In genomic region chr3:108209001-108209400, GRCm38 (mm10) we compare ENCODE assay signal across 8 mouse cellular contexts. TPM values are rescaled to one million over a fixed set of nuclear protein-coding genes. Genes with fewer than 3 reads are reported as not detected.
A peak's percentile ranks its signal among the peaks of the same experiment; 100 is the strongest.
DNase-seq lines count a peak whose midpoint lies in the region; ATAC-seq lines count a peak whose summit lies in the region.

No protein-coding gene starts in this region.

- peaks cover 13% of the 10 kb centered on the region for H3K4me1 ChIP-seq in heart, embryonic 12.5 days (replicated peaks)
- H3K4me1 ChIP-seq in hindbrain, embryonic 13.5 days (replicated peaks), result peaks cover 45% of the 10 kb centered on the region
- peaks cover 27% of the 10 kb centered on the region for H3K4me1 ChIP-seq in midbrain, embryonic 13.5 days (replicated peaks)

- peaks cover 14% of the 10 kb centered on the region; the same call in 1 of the 2 replicates for H3K27me3 ChIP-seq in heart, embryonic 12.5 days (replicated peaks)
- H3K27me3 ChIP-seq in hindbrain, embryonic 13.5 days, result 0 out of 2 replicates have a peak, but pooled peaks cover 3% of the 10 kb centered on the region
- no peaks in the 10 kb centered on the region for H3K27me3 ChIP-seq in midbrain, embryonic 13.5 days

- no peak for ATAC-seq in heart, embryonic 12.5 days (ENCODE audit: insufficient number of reproducible peaks, low FRiP score)
- ATAC-seq in hindbrain, embryonic 13.5 days (ENCODE audit: low FRiP score), result no peak
- no peak for ATAC-seq in midbrain, embryonic 13.5 days

- DNase-seq in heart, postnatal 14 days, result no peak
- peak; percentile 9 to 33 for DNase-seq in cerebellum, postnatal 25 days
- no peak for DNase-seq in MN1 (ENCODE audit: low spot score)
- DNase-seq in urinary bladder, postnatal 14 days (ENCODE audit: low spot score), result no peak
- no peak for DNase-seq in kidney, adult 11 months

- 79% methylated on average over 3 of the region's 3 CpGs for WGBS in heart, embryonic 12.5 days
- WGBS in hindbrain, embryonic 13.5 days, result 60% methylated on average over 2 of the region's 3 CpGs
- WGBS in midbrain, embryonic 13.5 days, result 48% methylated on average over 3 of the region's 3 CpGs

- no peak overlapping the region for H3K27ac ChIP-seq in heart, embryonic 12.5 days (ENCODE audit: poor library complexity, severe bottlenecking)
- H3K27ac ChIP-seq in hindbrain, embryonic 13.5 days, result peak overlapping the region; percentile 98
- H3K27ac ChIP-seq in midbrain, embryonic 13.5 days, result no peak overlapping the region

- peaks cover 32% of the 10 kb centered on the region for H3K36me3 ChIP-seq in heart, embryonic 12.5 days
- peaks cover 42% of the 10 kb centered on the region for H3K36me3 ChIP-seq in hindbrain, embryonic 13.5 days
- H3K36me3 ChIP-seq in midbrain, embryonic 13.5 days, result peaks cover 39% of the 10 kb centered on the region

- peak overlapping the region; percentile 91 for H3K4me2 ChIP-seq in heart, embryonic 12.5 days
- H3K4me2 ChIP-seq in hindbrain, embryonic 13.5 days, result peak overlapping the region; percentile 94
- H3K4me2 ChIP-seq in midbrain, embryonic 13.5 days (replicated peaks), result peak overlapping the region; percentile 70

- H3K9ac ChIP-seq in heart, embryonic 12.5 days, result peak overlapping the region; percentile 90
- peak overlapping the region; percentile 93 for H3K9ac ChIP-seq in hindbrain, embryonic 13.5 days
- peak overlapping the region; percentile 89 for H3K9ac ChIP-seq in midbrain, embryonic 13.5 days (replicated peaks)

- no peaks in the 10 kb centered on the region for H3K9me3 ChIP-seq in heart, embryonic 12.5 days (replicated peaks)
- H3K9me3 ChIP-seq in hindbrain, embryonic 13.5 days, result no peaks in the 10 kb centered on the region
- no peaks in the 10 kb centered on the region for H3K9me3 ChIP-seq in midbrain, embryonic 13.5 days

- peak overlapping the region; percentile 72; the same call in 1 of the 2 replicates for H3K4me3 ChIP-seq in heart, embryonic 12.5 days
- peak overlapping the region; percentile 64 for H3K4me3 ChIP-seq in hindbrain, embryonic 13.5 days
- peak overlapping the region; percentile 57 for H3K4me3 ChIP-seq in midbrain, embryonic 13.5 days (replicated peaks)

- intact Hi-C loops in heart, postnatal 14 days (cut with DNase I), result no loop called here

RNA-seq across cellular contexts. Expression of gene Atxn7l2, which starts 1.7 kb away (rescaled TPM):
- 8.9 and 9.1 TPM in 2 replicates for polyA plus RNA-seq in heart, embryonic 12.5 days (2016; fragmentation: Nextera tagmentation; extraction: Ambion mirVana)
- total RNA-seq in heart, postnatal 14 days (2021), result 1 to 10 TPM; 2.9 to 3.0 TPM
- 26.2 and 27.1 TPM in 2 replicates for polyA plus RNA-seq in hindbrain, embryonic 13.5 days (2015; fragmentation: Nextera tagmentation; extraction: Ambion mirVana)
- 27.8 and 28.8 TPM in 2 replicates for polyA plus RNA-seq in midbrain, embryonic 13.5 days (2015; fragmentation: Nextera tagmentation; extraction: Ambion mirVana)

RNA-seq across cellular contexts. Expression of gene Cyb561d1, which starts 8.0 kb away (rescaled TPM):
- polyA plus RNA-seq in heart, embryonic 12.5 days (2016; fragmentation: Nextera tagmentation; extraction: Ambion mirVana), result 3.4 and 3.7 TPM in 2 replicates
- total RNA-seq in heart, postnatal 14 days (2021), result 1 to 10 TPM; 5.0 to 5.1 TPM
- polyA plus RNA-seq in hindbrain, embryonic 13.5 days (2015; fragmentation: Nextera tagmentation; extraction: Ambion mirVana), result 3.5 and 4.3 TPM in 2 replicates
- 4.3 and 5.6 TPM in 2 replicates for polyA plus RNA-seq in midbrain, embryonic 13.5 days (2015; fragmentation: Nextera tagmentation; extraction: Ambion mirVana)

RNA-seq across cellular contexts. Expression of gene Sypl2, which starts 17.4 kb away (rescaled TPM):
- 3.2 and 3.3 TPM in 2 replicates for polyA plus RNA-seq in heart, embryonic 12.5 days (2016; fragmentation: Nextera tagmentation; extraction: Ambion mirVana)
- total RNA-seq in heart, postnatal 14 days (2021), result under 1 TPM; 0.36 to 0.46 TPM
- polyA plus RNA-seq in hindbrain, embryonic 13.5 days (2015; fragmentation: Nextera tagmentation; extraction: Ambion mirVana), result 0.34 and 0.43 TPM in 2 replicates
- polyA plus RNA-seq in midbrain, embryonic 13.5 days (2015; fragmentation: Nextera tagmentation; extraction: Ambion mirVana), result 0.92 and 0.95 TPM in 2 replicates

RNA-seq across cellular contexts. Expression of gene Amigo1, which starts 22.9 kb away (rescaled TPM):
- polyA plus RNA-seq in heart, embryonic 12.5 days (2016; fragmentation: Nextera tagmentation; extraction: Ambion mirVana), result 4.5 and 5.0 TPM in 2 replicates
- total RNA-seq in heart, postnatal 14 days (2021), result 10 to 100 TPM in 1 of 2 experiments, 1 to 10 TPM in 1; 9.0 to 10.1 TPM
- polyA plus RNA-seq in hindbrain, embryonic 13.5 days (2015; fragmentation: Nextera tagmentation; extraction: Ambion mirVana), result 12.0 and 13.8 TPM in 2 replicates
- 9.9 and 11.0 TPM in 2 replicates for polyA plus RNA-seq in midbrain, embryonic 13.5 days (2015; fragmentation: Nextera tagmentation; extraction: Ambion mirVana)

RNA-seq across cellular contexts. Expression of gene Psma5, which starts 47.7 kb away (rescaled TPM):
- 193 and 194 TPM in 2 replicates for polyA plus RNA-seq in heart, embryonic 12.5 days (2016; fragmentation: Nextera tagmentation; extraction: Ambion mirVana)
- total RNA-seq in heart, postnatal 14 days (2021), result 10 to 100 TPM; 58.9 to 62.4 TPM
- 233 and 239 TPM in 2 replicates for polyA plus RNA-seq in hindbrain, embryonic 13.5 days (2015; fragmentation: Nextera tagmentation; extraction: Ambion mirVana)
- polyA plus RNA-seq in midbrain, embryonic 13.5 days (2015; fragmentation: Nextera tagmentation; extraction: Ambion mirVana), result 242 and 257 TPM in 2 replicates

Comparison
In these comparisons a context has a peak if more than half of its experiments do, and no peak if none do; other contexts are left out.
1. DNase-seq: peak in cerebellum, postnatal 25 days (2 of 2); none in heart, postnatal 14 days (0 of 2), MN1 (single experiment), urinary bladder, postnatal 14 days (single experiment) and kidney, adult 11 months (single experiment).
2. Peak in every context shown above with its lines, with median percentiles within 50 percentile points of each other: H3K4me2 ChIP-seq, H3K4me3 ChIP-seq and H3K9ac ChIP-seq.